Mouse (Mus musculus): Measurements from ENCODE around the gene Ddx54. TPM values are rescaled to one million over a fixed set of nuclear protein-coding genes. Genes with fewer than 3 reads are reported as not detected.

Ddx54 gene
- total RNA-seq, 2 experiments from 2014 or later, result 7.9 to 21.3 TPM

DNA sequence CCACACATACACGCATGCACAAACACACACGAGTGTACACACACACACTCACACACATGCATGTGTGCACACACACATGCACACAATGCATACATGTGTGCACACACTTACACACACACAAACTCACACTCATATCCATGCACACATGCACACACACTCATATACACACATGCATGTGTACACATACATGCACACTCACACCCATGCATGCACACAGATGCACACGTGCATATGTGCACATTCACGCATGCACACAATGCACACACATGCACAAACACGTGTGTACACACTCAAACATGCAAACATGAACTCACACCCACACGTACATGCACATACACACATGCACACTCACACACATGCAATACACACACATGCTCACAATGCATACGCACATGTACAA, 27.6 kb downstream of the Ddx54 start:
- no peak for ATAC-seq (ENCODE audit: poor library complexity, severe bottlenecking)

DNA sequence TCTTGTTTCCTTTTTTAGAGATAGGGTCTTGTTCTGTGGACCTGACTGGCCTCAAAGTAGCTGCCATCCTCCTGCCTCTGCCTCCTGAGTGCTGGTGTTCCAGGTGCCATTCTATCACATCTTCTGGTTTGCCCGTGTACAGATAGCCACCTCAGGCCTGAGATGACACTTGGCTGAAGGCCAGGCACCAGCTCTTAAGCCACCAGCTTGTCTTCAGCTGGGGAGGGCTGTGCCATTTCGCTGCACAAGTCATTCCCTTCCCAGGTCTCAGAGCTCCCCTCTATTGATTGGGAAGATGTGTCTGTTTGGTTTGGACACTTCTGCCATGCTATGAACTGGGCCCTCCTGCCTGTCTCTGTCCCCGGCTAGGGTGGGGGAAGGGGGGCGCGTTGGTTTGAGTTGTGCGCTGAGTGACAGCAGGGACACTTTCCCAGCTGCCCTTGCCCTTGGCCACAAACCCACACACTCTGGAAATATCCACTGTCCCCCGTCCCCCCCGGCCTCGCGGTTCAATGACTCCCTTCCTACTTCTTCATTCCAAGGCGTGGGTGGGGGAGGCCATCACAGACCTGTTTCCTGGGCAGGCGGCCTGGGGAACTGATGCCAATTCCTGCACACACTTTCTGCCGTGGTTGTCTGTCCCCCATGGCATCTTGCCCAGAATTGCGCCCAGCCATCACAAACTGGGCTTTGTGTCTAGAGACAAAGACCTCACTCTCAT, 31.0 kb downstream of the Ddx54 start:
- ATAC-seq (ENCODE audit: poor library complexity, severe bottlenecking), result peak; percentile 53

DNA sequence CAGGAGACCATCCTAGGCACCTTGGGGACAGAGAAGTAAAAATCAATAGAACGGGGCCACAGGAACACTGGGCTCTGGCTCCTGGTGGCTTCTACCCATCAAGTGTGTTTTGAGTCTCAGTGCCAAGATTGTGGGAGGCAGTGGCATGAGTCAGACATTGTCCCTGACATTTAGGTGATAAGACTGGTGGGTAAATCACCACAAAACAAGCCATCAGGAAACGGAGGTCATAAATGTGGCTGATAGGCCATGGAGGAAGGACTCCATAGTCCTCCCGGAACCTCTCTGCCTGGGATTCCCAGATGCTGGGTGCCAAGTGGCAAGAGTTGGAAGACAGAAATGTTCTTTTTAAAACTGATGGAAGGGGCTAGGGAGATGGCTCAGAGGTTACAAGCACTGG, 31.7 kb downstream of the Ddx54 start:
- no peak for ATAC-seq (ENCODE audit: poor library complexity, severe bottlenecking)

DNA sequence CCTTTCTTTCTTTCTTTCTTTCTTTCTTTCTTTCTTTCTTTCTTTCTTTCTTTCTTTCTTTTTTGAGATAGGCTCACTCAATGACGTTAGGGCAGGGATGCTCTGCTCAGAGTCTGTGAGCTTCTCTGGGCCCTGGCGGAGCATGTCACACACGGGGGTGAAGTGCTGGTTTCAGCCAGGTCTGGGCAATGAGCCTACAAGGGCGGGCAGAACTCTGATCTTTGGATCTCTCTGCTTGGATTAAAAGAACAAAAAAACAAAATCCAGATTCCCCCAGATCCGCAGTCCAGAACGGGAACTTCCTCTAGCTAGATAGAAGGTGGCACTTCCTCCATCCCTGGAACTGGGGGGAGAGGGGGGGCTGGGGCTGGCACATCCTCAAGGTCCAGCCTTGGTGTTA, 33.3 kb downstream of the Ddx54 start:
- no peak for ATAC-seq (ENCODE audit: poor library complexity, severe bottlenecking)

GRCm38 (mm10) chr5:120647361-120647760, 34.8 kb downstream of the Ddx54 start:
- ATAC-seq (ENCODE audit: poor library complexity, severe bottlenecking), result no peak

DNA sequence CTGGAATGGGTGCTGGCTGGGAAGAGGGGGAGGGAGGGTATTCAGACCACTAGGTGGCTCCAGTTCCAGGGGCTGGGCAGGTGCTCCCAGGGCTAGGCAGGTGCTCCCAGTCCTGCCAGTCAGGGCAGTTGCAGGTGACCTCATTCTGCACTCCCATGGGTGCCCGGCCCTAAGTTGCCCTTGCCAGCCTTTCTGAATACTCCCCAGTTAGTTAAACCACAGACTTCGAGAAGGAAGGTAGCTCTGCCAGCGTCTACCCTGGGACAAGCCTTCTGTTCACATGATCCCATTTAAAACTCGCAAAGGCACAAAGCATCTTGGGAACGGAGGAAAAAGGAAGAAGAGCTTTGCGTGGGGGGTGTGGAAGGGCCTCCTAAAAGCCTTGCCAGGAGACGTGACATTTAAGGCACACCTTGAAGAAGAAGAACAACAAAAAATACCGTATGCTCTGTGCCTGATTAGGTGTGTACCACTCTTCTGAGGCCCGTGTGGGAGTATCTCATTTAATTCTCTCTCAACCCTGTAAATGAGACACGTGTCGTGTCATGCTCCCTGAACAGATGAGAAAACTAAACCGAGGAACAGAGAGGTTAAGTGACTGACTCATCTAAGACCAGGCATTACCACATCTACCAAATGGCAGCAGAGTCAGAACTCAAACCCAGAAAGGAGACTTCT, 35.4 kb downstream of the Ddx54 start:
- no peak for ATAC-seq (ENCODE audit: poor library complexity, severe bottlenecking)

DNA sequence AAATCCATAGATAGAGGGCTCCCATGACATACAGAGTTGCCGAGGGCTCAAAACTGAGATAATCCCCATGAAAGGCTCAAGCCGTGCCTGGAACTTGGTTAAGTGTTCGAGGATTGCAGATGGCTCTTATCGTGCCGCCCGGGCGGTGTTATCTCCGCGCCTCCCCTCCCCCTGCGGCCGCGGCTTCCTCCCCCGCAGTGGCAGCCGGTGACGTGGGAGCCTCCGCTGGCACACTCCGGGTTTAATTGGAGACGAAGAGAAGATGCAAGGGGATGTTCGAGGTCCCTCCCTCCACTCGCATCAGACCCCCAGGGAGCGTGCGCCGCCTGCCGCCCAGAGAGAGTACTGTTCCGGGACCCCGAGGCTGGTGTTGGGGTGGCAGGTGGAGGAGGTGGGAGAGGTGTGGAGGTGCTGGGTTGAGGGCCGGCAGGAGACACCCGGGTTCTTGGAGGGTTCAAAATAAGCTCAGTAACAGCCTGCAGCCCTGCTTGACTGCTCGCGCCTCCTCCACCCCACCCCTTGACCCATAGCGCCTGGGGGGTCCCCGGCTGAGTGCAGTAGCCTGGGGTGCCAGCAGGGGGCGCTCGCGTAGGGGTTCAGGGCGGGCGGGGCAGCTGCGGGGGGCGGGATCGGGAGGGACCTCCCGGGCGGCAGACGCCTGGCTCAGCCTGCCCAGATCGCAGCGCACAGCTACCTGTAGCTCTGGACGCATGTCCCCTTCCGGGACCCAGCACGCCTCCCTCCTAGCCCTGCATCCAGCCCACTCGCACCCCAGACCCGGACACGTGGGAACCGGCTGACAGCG, 36.2 kb downstream of the Ddx54 start, which contains the start of gene Rasal1:
Gene Rasal1, plus strand, starts transcription at position 244 of the 805 bp plus-strand sequence.
- ATAC-seq (ENCODE audit: poor library complexity, severe bottlenecking), result peak; percentile 69

GRCm38 (mm10) chr5:120649374-120649933, 36.9 kb downstream of the Ddx54 start:
- 0 out of 2 replicates have a peak, but pooled peaks have one; percentile 11 for ATAC-seq (ENCODE audit: poor library complexity, severe bottlenecking)

- no peak for ATAC-seq (ENCODE audit: poor library complexity, severe bottlenecking)
Observed at GRCm38 (mm10) chr5:120649938-120650337, 37.4 kb downstream of the Ddx54 start.

GRCm38 (mm10) chr5:120651230-120651629, 38.7 kb downstream of the Ddx54 start:
- ATAC-seq (ENCODE audit: poor library complexity, severe bottlenecking), result no peak

GRCm38 (mm10) chr5:120652915-120653701, 40.6 kb downstream of the Ddx54 start:
- ATAC-seq (ENCODE audit: poor library complexity, severe bottlenecking), result no peak

DNA sequence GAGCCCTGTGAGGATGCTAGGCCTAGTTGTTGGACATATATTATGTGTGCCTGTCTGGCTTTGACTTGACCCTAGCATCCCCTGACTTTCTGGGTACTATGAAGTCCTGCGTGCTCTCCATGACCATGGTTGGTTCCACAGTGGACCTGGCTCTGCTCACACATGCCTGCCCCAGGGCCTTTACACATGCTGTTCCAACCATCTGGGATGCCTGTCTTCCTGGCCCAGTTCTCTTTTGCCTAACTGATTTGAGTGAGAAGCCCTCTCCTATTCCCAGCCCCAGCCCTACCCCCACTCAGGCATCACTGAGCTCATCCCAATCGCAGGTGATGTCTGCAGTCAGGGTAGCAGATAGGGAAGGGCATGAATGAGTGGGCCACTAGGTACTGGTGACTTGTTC, 41.3 kb downstream of the Ddx54 start:
- ATAC-seq (ENCODE audit: poor library complexity, severe bottlenecking), result no peak

DNA sequence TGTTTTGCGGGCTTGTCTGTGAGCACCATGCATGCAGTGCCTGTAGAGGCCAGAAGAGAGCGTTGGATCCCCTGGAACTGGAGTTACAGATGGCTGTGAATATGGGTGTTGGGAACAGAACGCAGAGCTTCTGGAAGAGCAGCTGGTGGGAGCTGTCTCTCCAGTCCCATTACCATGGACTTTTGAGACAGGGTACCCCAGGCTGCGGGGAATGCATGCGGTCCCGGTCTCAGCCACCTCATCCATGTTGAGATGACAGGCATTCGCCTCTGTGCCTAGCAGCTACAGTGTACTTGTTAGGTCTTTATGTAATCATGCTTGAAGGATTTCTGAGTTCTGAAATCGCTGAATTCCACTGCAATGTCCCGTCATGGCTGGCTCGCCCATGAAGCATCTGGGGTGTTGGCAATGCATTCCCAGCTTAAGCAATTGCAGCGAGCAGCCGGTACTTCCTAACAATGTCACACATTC, 43.8 kb downstream of the Ddx54 start:
- no peak for ATAC-seq (ENCODE audit: poor library complexity, severe bottlenecking)

GRCm38 (mm10) chr5:120660816-120661215, 48.3 kb downstream of the Ddx54 start:
- ATAC-seq (ENCODE audit: poor library complexity, severe bottlenecking), result no peak

DNA sequence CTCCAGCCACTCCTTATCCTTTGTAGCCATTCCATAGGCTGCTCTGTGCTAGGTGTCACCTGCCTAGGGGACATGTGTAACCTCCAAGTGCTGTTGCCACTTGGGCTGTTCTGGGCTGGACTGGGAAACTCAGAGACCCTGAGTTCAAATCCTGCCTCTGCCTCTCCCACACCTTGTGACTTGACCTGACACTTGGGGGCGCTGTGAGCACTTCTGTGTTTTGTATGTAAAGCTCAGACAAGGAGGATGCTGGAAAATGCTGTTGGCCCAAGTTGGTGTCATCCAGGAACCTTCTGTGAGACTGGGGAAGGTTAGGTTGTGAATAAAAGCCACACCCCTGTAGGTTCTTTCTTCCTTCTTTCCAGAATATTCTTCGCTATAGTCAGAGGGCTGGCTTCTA, 52.3 kb downstream of the Ddx54 start:
- no peak for ATAC-seq (ENCODE audit: poor library complexity, severe bottlenecking)

- ATAC-seq (ENCODE audit: poor library complexity, severe bottlenecking), result no peak
Observed at GRCm38 (mm10) chr5:120668761-120669160, 56.2 kb downstream of the Ddx54 start.

DNA sequence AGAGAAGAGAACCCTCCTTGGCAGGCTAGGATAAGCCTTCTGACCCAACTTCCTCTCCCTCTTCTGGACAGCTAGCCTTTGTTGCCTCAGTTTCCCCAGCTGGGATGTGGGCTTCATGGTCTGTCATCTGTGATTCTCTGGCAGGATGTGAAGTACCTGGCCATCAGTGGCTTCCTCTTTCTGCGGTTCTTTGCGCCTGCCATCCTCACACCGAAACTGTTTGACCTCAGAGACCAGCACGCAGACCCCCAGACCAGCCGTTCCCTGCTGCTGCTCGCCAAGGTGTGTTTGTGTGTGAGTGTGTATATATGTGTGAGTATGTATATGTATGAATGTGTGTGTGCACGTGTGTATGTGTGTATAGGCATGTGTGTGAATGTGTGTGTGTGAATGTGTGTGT, 57.6 kb downstream of the Ddx54 start:
- ATAC-seq (ENCODE audit: poor library complexity, severe bottlenecking), result no peak

GRCm38 (mm10) chr5:120671865-120672264, 59.3 kb downstream of the Ddx54 start:
- no peak for ATAC-seq (ENCODE audit: poor library complexity, severe bottlenecking)

DNA sequence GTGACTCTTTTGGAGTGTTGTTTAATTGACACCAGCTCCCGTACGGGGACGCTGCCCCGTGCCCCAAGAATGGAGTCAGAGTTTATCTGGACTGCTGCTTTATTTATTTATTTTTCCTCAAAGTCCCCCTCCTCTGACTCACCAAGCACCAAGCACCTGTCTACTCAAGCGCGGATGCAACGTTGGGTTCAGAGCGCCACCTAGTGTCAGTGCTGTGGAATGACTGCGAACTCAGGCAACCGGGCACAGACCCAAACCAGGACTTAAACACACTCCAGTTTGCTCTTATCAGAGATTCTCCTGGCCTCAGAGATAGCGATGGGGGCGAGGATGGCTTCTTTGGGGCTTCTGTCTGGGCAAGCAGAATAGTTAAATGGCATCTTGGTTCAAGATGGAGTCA, 61.1 kb downstream of the Ddx54 start:
- peak; percentile 66; the same call in 1 of the 2 replicates for ATAC-seq (ENCODE audit: poor library complexity, severe bottlenecking)
